Mouse (Mus musculus) left cerebral cortex, adult 9 months (tissue): ENCODE results near the gene Nfic.
"Not testable (repeated sequence)": the region's sequence is repeated elsewhere in the genome, so short reads cannot be mapped to it uniquely, and the experiment has no call there.

ENCODE experiments used
- DNase-seq, 2 experiments: peaks; one replicate each; pipeline ENCODE4 v3.0.0; 2022; ENCODE audit warnings: low spot score in 2 of 2

Nfic gene

DNA sequence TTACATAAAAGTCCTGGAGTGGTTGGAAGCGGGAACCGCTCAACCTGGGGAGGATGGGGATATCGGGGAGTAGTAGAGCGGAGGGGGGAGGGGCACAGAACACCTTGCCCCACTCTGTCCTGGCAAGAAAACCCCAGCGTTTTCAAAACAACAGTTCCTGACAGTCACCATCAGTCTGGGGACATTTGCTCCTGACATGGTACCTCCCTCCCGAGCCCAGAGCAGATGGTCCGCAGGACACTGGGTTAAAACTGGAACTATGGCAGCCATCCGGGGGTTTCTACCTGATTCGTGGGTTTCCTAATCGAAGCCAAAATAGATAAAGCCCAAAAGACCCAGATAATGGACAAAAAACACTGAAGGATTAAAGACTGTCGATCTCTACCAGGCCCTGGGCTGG, 5.5 kb upstream of the Nfic start:
- DNase-seq = no peak

DNA sequence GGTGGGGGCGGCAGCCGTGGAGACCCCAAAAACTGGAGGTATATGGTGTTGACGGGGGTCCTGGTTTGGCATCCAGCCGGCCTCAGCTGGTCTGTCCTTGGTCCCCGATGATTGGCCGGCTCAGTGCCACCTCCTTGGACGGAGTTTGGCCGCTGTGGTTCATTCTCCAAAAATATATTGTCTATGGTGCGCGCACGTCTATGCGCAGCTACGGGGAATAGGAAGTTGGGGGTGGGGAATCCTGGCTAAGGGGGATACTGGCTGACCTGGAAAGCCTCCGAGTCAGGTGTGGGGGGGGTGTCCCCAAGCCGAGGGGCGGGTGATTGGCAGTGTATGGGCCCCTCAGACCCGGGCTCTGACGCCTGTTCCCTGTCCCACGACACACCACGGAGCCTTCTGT, 5.0 kb upstream of the Nfic start:
- DNase-seq = no peak

DNA sequence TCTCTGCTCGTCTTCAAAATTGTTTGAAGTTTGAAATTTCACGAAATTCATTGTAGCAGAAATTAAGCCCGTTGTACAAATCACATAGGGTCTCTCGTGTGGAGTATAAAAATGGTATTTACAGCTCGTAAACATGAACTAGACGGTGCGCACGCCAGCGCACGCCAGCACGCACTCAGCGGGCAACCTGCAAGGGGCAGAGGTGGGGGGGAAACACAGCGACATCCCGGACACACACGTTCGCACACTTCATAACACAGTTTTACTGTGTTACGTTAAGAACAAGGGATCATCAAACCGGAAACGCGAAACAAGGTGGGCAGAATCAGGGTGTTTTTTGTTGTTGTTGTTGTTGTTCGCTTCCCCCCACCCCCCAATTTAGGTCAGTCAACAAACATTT, 4.0 kb upstream of the Nfic start:
- no peak for DNase-seq

DNA sequence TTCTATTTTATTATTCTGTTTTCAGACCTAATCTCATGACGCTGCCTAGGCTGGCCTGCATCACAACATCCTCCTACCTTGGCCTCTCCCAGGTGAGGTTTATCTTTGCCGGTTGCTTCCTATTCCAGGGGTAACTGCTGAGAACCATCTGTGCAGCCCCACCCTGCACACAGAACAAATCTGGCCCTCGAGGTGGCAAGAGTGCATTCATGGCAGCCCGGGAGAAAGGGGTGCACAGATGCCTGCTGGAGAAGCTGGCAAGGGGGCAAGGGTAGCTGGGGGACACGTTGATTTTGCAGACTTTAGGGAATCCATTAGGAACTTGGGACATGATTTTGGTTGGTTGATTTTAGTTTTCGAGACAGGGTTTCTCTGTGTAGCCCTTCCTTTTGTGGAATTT, 2.8 kb upstream of the Nfic start:
- DNase-seq = no peak

DNA sequence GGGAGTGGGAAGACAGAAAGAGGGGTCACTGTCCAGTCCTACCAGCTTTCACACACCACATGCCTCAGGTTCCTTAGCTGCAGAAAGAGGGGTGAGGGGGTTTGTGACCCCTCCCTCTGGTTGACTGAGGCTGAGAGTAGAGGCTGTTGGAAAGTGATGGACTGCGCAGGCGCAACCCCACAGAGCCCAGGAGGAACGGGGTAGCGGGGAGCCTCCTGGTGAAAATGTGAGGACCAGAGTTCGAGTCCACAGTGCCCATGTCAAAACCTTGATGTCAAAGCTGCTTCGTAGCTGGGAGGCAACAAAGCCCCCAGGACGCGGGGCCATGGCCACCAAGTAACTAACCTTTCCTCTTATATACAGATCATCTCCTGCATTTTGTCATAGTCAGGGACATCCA, 2.2 kb upstream of the Nfic start:
- no peak for DNase-seq

DNA sequence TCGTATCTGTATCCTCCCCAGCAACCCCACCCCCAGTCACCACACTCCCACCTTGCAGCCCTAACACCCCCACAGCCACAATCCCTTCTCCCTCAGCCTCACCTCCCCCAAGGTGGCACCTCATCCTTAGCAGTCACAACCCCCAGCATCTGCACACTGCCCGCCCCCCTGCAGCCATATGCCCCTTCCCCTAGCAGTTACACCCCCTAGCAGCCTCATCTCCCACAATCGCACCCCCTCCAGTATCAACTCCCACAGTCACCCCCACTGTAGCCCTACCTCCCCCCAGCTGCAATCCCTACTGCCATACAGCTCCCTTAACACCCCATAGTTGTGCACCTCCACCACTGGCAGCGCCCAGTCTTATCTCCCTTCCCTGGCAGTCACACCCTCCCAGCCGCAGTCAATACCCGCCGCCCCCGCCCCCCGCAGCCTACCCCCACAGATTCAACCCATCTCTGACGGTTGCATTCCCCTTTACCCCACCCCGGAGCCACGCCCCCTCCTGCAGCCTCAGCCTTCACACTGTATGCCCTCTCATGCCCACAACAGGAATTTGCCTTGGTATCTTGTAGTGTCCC, 1.6 kb upstream of the Nfic start:
- DNase-seq = no peak

DNA sequence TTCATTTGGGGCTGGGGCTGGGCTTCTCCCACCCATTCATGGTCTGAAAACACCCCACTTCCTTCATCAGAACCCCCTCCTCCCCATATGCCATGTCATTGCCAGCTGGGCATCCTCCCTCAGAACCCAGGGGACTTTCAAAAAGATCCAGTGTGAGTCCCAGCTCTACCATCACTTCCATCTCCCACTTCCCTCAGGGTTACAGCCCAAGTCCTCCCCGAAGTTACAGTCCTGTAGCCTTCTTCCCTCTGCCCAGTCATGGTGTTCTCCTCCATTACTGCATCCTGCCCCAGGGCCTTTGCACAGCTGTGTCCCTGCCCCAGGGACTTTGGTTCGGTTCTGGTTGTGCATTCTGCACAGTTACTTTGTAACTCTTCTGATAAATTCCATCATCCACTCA, 1.3 kb downstream of the Nfic start:
- DNase-seq = no peak

DNA sequence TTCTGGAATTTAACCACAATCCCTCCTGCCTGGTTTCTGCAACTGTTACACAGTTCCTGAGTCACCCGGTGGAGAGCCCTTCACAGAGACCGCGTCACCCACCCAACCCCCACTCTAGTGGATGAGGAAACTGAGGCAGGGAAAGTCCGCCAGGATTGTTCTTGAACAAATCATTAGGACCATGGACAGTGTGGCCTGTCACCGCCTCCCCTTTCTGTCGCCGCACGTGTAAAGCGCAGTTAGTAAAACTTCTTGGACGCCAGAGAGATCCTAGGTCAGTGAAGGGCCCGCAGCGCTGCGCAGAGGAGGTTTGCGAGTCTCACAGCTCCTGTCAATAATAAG, 2.5 kb downstream of the Nfic start:
- DNase-seq = no peak

DNA sequence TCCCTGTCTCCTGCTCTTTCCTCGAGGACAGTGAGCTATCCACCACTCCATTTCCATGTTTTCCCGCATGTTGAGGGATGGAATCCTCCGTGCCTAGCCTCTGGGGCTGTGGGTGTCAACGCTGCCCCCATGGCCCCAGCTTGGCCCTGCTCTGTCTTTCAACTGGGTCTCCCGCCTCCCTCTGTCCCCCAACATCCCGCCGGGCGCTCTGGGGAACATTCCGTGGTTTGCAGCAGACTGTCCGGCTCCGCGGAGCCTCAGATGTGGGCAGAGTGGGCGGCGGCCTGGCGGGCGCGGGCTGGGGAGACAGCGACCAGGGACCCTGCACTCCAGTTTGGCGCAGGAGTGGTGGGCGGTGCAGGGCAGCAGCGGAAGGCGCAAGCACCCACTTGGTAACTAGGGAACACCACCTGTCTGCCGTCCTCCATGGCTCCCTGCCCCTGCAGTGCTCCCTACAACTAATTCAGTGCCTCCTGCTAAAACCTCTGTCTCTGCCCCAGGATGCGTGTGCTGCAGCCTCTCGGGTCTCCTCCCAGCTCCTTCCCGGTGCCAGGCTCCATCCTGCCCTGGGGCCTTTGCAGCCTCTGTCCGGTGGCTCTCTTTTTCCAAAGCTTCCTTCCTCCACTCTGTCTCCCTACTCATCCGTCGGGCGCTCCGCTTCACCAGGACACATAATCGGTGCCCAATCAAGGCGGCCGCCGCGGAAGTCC, 3.0 kb downstream of the Nfic start:
- DNase-seq = no peak

DNA sequence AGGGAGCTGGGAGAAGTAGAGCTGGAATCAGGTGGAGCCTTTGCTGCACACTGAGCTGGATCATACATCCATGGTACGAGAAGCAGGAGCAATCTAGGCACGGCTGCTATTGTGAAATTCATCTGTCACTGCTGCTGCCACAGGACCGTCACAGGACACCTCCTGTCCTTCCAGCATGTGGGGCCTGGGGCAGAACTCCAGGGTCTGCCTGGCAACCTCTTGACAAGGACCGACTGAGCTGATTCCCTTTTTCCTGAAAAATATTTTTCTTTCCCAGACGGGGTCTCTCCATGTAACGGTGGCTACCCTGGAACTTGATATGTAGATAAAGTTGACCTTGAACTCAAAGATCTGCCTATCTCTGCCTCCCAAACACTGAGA, 4.1 kb downstream of the Nfic start:
- DNase-seq = no peak

DNA sequence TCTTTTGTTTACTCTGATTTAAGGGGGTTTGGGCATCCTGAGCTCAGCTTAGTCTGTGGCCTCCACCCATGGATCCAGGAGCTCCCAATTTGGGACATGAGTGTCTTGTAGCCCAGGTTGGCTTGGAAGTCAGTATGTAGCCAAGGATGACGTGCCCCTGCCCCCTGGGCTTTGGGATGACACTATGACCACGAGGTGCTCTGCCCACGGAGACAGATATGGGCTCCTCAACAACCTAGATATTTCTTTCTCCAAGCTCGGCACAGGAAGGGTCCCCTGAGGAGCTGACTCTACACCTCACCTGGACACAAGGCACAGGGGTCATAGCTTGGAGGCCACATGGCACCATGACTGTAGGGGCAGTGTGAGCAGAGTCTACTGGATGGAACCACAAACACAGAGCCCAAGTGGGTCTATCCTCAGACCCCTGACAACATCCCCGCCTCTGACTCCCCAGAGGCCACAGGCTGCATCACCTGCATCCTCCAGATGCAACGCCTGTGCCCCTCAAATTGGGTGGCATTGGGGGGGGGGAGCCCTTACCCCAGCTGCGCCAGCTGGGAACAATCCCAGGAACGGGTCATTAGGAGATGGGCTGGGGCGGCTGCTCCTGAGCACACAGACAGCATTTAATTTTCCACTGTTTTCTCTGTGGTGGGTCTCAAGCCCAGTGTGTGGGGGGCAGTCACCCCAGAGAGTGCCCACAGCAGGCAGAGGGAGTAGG, 4.6 kb downstream of the Nfic start:
- DNase-seq = no peak

DNA sequence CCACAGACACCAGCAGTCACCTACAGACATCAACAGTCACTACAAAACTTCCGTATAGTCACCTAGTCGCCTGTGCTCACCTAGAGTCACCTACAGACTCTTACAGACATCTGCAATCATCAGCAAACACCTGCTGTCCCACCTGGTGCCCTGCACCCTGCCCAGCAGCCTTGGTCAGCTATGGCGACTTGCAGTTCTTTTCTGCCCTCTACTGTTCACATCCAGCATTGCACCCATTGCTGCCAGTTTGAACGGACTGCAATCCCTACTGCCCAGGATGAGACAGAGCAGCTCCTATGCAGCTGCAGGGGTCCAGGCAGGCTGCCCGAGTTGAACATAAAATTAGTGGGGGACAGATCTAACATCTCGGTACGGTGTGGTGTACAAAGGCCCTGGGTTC, 5.3 kb downstream of the Nfic start:
- peak in 1 of 2 experiments; percentile 86 for DNase-seq

DNA sequence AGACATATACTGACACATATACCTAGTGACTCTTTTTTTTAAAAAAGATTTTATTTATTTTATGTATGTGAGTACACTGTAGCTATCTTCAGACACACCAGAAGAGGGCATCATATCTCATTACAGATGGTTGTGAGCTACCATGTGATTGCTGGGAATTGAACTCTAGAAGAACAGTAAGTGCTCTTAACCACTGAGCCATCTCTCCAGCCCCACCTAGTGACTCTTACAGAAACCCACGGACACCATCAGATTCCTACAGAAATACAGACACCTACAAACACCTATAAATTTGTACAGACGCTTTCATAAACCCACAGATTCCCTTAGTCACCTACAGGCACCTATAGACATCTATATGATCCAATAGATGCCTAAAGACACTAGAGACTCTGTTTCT, 9.9 kb downstream of the Nfic start:
- not testable (repeated sequence) for DNase-seq

DNA sequence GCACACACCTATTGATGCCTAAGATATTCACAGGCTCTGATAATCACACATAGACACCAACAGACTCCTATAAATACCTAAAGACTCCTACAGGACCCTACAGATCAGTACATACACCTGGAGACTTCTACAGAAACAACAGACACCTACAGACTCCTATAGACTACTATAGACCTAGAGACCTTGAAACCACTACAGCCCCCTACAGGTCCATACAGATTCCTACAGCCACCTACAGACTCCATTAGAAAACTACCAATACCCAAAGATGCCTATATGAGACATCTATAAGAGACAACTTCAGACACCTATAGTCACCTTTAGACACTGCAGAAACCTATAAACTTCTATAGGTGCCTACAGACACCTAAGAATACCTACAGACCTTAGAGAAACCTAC, 14.4 kb downstream of the Nfic start:
- DNase-seq = no peak

DNA sequence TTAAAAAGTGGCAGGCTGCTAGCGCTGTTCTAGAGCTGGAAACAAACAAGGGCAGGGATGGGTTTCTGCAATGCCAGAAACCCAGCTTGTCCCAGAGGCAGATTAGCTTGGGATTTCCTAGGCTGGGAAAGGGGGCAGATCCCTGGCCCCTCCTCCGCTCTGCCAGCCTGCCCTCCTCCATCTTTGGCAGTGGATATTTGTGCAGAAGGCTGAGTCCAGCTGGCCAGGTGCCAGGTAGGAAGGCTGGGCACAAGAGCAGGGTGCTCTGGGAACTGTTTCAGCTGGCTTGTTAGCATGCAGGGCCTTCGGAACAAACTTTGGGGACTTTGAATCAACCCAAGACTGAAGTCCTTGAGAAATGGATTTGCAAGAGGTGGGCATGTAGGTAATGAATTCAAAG, 20.0 kb downstream of the Nfic start:
- DNase-seq = peak in 1 of 2 experiments; percentile 75

DNA sequence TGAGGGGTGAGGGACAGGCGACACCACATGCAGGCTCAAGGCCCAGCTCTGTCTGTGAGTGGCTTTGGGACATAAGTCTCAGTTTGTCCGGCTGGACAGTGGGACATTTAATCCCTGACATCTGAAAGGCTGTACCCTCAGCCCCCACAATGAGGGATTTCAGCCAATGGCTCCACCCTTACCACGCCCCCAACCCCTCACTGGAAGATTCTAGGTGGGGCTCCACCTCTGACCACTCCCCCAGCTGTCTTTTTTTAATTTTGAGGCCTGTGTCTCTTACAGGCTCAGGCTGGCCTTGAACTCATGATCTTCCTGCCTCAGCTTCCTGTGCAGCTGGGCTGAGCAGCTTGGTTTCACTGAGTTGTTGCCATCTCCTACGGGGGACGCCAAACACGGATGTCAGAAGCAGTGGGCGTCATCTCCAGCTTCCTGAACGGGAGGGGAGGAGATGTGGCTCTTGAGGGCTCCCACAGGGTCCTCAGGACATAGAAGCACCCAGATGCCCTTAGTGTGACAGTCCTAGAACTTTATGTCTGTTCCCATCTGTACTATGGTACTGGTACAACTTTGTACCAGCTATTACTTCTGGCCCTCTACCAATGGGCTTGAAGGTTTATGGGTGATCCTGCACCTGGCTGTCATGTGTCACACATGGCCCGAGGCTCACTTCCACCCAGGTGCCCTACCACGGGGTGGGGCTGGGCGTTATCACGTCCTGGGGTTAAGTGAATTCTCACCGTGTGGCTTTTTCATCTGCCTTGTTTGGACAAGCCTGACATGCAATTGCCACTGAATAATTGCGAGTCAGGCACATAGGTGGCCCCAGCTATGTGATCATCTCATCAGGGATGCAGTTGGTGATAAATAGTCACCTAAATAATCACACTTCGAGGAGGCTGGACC, 20.8 kb downstream of the Nfic start:
- DNase-seq = no peak

DNA sequence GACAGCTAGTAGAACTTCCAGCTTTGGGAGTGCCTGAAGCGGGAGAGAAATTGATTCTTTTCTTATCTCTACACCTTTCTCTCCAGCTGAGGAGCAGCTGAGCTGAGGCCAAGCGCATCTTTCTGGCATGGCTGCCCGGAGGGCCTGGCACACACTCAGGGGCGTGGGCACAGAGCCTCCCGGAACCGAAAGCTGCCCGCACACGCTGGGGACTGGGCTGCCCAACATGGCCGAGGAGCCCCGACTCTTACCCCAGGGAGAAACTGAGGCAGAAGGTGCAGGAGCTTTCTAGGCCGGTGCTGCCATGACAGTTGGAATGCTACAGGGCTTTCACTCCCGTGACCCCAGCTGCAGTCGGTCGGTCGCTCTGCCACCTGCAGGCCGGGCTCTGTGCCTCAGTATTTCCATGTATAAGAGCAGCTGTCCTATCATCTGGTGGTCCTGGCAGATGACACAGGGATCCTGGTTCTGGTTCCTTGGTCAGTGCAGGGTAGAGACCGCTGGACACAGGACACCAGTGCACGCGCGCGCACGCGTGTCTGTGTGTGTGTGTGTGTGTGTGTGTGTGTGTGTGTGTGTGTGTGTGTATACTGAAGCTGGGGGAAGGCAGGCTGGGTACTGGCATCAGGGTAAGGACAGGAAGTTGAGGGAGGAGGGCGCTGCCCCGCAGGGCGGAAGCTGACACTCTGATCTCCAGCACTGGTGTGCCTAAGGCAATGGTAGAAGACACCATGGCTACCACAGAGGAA, 21.7 kb downstream of the Nfic start:
- DNase-seq = no peak

DNA sequence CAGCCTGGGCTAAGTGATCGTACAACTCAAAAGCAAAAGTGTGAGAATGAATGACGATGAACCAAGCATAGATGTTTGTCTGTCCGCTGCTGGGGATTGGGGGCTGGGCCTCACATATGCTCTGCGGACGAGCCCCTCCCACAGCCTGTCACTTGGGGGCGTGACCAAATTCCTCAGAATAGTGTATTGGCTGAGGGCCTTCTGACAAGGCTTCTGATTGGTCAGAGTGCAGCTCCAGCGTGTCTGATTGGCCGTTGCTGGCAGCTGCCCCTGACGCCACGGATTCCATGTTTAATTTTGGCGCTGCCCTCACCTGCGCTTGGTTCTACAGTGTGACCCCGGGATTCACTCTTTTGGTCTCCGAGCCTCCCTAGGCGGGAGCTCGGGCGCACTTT, 22.6 kb downstream of the Nfic start:
- DNase-seq = peak; percentile 95 to 97

DNA sequence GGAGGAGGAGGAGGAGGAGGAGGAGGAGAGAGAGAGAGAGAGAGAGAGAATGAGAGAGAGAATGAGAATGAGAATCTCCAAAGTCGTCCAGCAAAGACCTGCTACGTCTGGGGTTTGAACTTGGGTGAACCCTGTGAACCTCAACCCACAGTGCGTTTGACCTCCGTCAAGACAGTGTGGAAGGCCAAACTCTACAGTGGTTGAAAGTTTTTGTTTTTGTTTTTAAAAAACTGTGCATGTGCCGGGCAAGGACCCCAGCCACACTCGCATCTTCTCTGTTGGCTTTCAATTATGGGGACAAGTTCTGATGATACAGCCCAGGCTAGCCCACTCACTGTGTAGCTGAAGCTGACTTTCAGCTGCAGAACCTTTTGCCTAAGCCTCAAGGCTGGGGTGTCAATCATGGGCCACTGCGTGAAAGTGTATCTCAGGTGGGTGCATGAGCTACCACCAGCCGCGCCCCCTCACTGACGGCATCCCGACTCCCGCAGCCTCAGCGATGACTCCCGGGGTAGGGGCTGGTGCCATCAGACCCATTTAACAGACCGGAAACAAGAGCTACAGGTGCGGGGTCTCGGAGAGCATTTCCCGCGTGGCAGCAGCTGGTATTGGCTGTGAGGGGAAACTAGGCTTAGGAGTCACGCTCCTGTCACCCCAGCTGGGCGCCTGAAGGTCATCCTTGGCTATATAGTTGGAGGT, 23.1 kb downstream of the Nfic start:
- DNase-seq = no peak

DNA sequence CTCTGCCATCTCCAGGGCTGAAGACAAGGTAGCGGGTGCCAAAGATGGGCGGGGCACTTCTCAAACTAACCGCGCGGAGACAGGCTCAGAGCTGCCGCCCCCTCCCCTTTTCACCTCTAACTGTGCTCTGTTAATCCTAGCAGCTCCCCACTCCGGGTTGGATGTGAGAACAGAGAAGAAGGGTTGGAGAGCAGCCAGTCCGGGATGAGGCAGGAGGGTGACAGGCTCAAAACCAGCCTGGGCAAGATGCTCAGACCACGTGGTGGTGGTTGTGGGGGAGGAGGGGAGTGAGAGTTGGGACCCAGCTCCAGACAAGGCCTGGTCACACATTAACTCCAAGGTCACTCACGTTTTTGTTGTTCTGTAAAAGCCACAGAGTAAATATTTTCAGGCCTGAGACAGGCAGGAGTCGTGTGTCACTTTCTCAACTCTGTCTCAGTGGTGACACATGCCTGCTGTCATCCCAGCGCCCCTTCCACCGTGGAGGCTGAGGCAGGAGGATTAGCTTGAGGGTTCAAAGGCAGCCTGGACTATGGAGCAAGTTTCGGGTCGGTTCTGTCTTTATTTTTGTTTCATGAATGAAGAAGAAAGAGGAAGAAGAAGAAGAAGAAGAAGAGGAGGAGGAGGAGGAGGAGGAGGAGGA, 23.8 kb downstream of the Nfic start:
- DNase-seq = peak in 1 of 2 experiments; percentile 51
